Mouse (Mus musculus): Measurements from ENCODE around the gene Tbcd. TPM values are rescaled to one million over a fixed set of nuclear protein-coding genes. Genes with fewer than 3 reads are reported as not detected.
A peak's percentile ranks its signal among the peaks of the same experiment; 100 is the strongest.

Tbcd gene
- total and polyA plus RNA-seq, 2 experiments from 2014 or later, result 57.1 to 102 TPM

- Histone ChIP-seq H3K27me3 (ENCODE audit: insufficient read depth, low read length) (no peaks in the 10 kb centered on the region), H3K4me1 (ENCODE audit: insufficient read depth, low read length) (no peaks in the 10 kb centered on the region), H3K36me3 (ENCODE audit: insufficient read depth, low read length) (no peaks in the 10 kb centered on the region), H3K27ac (no peak overlapping the region), H3K9ac (replicated peaks; ENCODE audit: low read length) (no peak overlapping the region), H3K4me3 (ENCODE audit: low read length) (no peak overlapping the region), H3K4me2 (ENCODE audit: low read depth, low read length) (no peak overlapping the region), H3K9me3 (ENCODE audit: low read length) (no peaks in the 10 kb centered on the region)
- TF ChIP-seq CTCF (IDR thresholded peaks at IDR 0.05; ENCODE audit: low read depth), result no peak
- no peak for DNase-seq (ENCODE audit: low spot score)
- WGBS, result 65% methylated on average over 5 of the region's 5 CpGs
- ATAC-seq, result no peak
Observed at GRCm38 (mm10) chr11:121439686-121440292, 12.0 kb upstream of the Tbcd start.

GRCm38 (mm10) chr11:121441653-121442052 lies 10.1 kb upstream of the Tbcd start:
- ATAC-seq (no peak), DNase-seq (ENCODE audit: low spot score) (no peak)
- no peak overlapping the region for H3K4me3 ChIP-seq (ENCODE audit: low read length)
- H3K4me1 ChIP-seq (ENCODE audit: insufficient read depth, low read length), result no peaks in the 10 kb centered on the region
- TF ChIP-seq CTCF (IDR thresholded peaks at IDR 0.05; ENCODE audit: low read depth), result no peak
- no peak overlapping the region for H3K9ac ChIP-seq (replicated peaks; ENCODE audit: low read length)
- WGBS, result 92% methylated on average over 4 of the region's 4 CpGs
- H3K27me3 ChIP-seq (ENCODE audit: insufficient read depth, low read length), result no peaks in the 10 kb centered on the region
- H3K9me3 ChIP-seq (ENCODE audit: low read length), result no peaks in the 10 kb centered on the region
- no peaks in the 10 kb centered on the region for H3K36me3 ChIP-seq (ENCODE audit: insufficient read depth, low read length)
- no peak overlapping the region for H3K27ac ChIP-seq
- no peak overlapping the region for H3K4me2 ChIP-seq (ENCODE audit: low read depth, low read length)

DNA sequence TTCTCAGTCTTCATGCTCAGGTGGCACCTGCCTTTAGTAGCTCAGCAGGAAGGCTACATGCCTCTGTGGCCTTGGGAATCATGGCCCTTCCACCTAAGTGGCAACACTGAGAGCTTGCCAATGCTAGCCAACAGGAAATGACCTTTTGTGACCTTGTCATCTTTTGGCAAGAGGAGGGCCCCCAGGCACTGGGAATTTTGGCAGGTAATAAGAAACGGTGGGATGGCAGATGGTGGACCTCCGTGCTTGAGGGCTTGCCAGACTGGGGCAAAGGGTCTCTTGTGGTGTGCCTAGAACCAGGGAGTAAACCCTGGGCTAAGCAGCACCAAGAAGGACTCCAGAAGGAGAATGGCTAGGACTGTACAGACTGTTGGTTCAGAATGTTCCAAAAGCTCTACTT lies 9.7 kb upstream of the Tbcd start:
- H3K9ac ChIP-seq (replicated peaks; ENCODE audit: low read length), result no peak overlapping the region

DNA sequence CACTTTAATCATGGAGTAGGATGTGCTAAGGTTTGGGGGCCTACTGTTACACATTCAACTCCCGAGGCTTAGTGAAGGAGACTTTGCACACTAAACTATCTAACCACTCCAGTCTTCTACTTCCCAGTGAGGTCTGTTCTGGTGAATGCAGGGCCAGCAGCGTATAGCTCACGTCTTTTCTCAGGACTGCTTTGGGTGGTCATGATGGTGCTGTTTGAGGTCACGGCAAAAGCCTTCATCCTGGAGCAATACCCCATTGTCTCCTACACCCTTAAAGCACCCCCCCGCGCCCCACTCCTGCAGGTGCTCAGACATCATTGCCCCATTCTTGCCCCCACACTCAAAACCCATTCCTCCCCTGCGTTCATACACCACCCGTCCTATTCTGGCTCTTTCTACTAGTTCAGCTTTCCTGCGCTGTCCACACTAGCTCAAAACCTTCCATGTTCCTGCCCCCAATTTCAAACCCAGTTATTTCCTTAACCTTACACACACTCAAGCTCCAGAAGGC lies 478 bp upstream of the Tbcd start:
- H3K36me3 ChIP-seq (ENCODE audit: insufficient read depth, low read length), result no peaks in the 10 kb centered on the region
- H3K9me3 ChIP-seq (ENCODE audit: low read length), result no peaks in the 10 kb centered on the region
- H3K4me3 ChIP-seq (ENCODE audit: low read length), result peak overlapping the region; percentile 84
- 13% methylated on average over 9 of the region's 9 CpGs for WGBS
- H3K27me3 ChIP-seq (ENCODE audit: insufficient read depth, low read length), result no peaks in the 10 kb centered on the region
- TF ChIP-seq CTCF (IDR thresholded peaks at IDR 0.05; ENCODE audit: low read depth), result no peak
- no peak for DNase-seq (ENCODE audit: low spot score)
- peak overlapping the region; percentile 77 for H3K27ac ChIP-seq
- peaks cover 11% of the 10 kb centered on the region; the same call in 1 of the 2 replicates for H3K4me1 ChIP-seq (ENCODE audit: insufficient read depth, low read length)
- H3K9ac ChIP-seq (replicated peaks; ENCODE audit: low read length), result peak overlapping the region; percentile 75
- peak overlapping the region; percentile 78 for H3K4me2 ChIP-seq (ENCODE audit: low read depth, low read length)
- no peak; the same call in none of the 2 replicates for ATAC-seq

More for the DNA sequence above, 9.7 kb upstream of the Tbcd start:
- H3K27ac ChIP-seq, result no peak overlapping the region
- H3K4me1 ChIP-seq (ENCODE audit: insufficient read depth, low read length), result no peaks in the 10 kb centered on the region
- no peak overlapping the region for H3K4me2 ChIP-seq (ENCODE audit: low read depth, low read length)
- H3K4me3 ChIP-seq (ENCODE audit: low read length), result no peak overlapping the region
- DNase-seq (ENCODE audit: low spot score) (no peak), ATAC-seq (no peak)
- WGBS, result 73% methylated on average over 2 of the region's 2 CpGs
- no peaks in the 10 kb centered on the region for H3K27me3 ChIP-seq (ENCODE audit: insufficient read depth, low read length)
- TF ChIP-seq CTCF (IDR thresholded peaks at IDR 0.05; ENCODE audit: low read depth), result no peak
- no peaks in the 10 kb centered on the region for H3K36me3 ChIP-seq (ENCODE audit: insufficient read depth, low read length)
- H3K9me3 ChIP-seq (ENCODE audit: low read length), result no peaks in the 10 kb centered on the region

- WGBS, result 91% methylated on average over 3 of the region's 3 CpGs
- Histone ChIP-seq H3K4me1 (ENCODE audit: insufficient read depth, low read length) (peaks cover 6% of the 10 kb centered on the region; the same call in 1 of the 2 replicates), H3K4me3 (ENCODE audit: low read length) (no peak overlapping the region), H3K4me2 (ENCODE audit: low read depth, low read length) (no peak overlapping the region), H3K9ac (replicated peaks; ENCODE audit: low read length) (no peak overlapping the region), H3K9me3 (ENCODE audit: low read length) (no peaks in the 10 kb centered on the region), H3K27me3 (ENCODE audit: insufficient read depth, low read length) (no peaks in the 10 kb centered on the region), H3K27ac (no peak overlapping the region), H3K36me3 (ENCODE audit: insufficient read depth, low read length) (peaks cover 32% of the 10 kb centered on the region)
- ATAC-seq (no peak), DNase-seq (ENCODE audit: low spot score) (no peak)
- TF ChIP-seq CTCF (IDR thresholded peaks at IDR 0.05; ENCODE audit: low read depth), result no peak; the same call in 1 of the 2 replicates
Observed at GRCm38 (mm10) chr11:121457874-121458273, 6.1 kb downstream of the Tbcd start.

GRCm38 (mm10) chr11:121467408-121467807 lies 15.7 kb downstream of the Tbcd start:
- Histone ChIP-seq H3K4me3 (ENCODE audit: low read length) (no peak overlapping the region), H3K27ac (no peak overlapping the region), H3K9ac (replicated peaks; ENCODE audit: low read length) (no peak overlapping the region), H3K9me3 (ENCODE audit: low read length) (no peaks in the 10 kb centered on the region), H3K4me1 (ENCODE audit: insufficient read depth, low read length) (no peaks in the 10 kb centered on the region), H3K36me3 (ENCODE audit: insufficient read depth, low read length) (peaks cover 32% of the 10 kb centered on the region), H3K27me3 (ENCODE audit: insufficient read depth, low read length) (no peaks in the 10 kb centered on the region), H3K4me2 (ENCODE audit: low read depth, low read length) (no peak overlapping the region)
- 90% methylated on average over 6 of the region's 6 CpGs for WGBS
- TF ChIP-seq CTCF (IDR thresholded peaks at IDR 0.05; ENCODE audit: low read depth), result no peak
- no peak for DNase-seq (ENCODE audit: low spot score)
- ATAC-seq, result no peak

- Histone ChIP-seq H3K4me2 (ENCODE audit: low read depth, low read length) (no peak overlapping the region), H3K4me3 (ENCODE audit: low read length) (no peak overlapping the region), H3K36me3 (ENCODE audit: insufficient read depth, low read length) (peaks cover 4% of the 10 kb centered on the region; the same call in 1 of the 2 replicates), H3K9ac (replicated peaks; ENCODE audit: low read length) (no peak overlapping the region), H3K4me1 (ENCODE audit: insufficient read depth, low read length) (no peaks in the 10 kb centered on the region), H3K9me3 (ENCODE audit: low read length) (no peaks in the 10 kb centered on the region), H3K27me3 (ENCODE audit: insufficient read depth, low read length) (no peaks in the 10 kb centered on the region), H3K27ac (no peak overlapping the region)
- no peak for ATAC-seq
- 84% methylated on average over 3 of the region's 3 CpGs for WGBS
- no peak for DNase-seq (ENCODE audit: low spot score)
- TF ChIP-seq CTCF (IDR thresholded peaks at IDR 0.05; ENCODE audit: low read depth), result no peak
Observed at GRCm38 (mm10) chr11:121474831-121475230, 23.1 kb downstream of the Tbcd start.

Data from hindbrain, postnatal 0 days (tissue).